Comparison of ENCODE assay signal across 21 mouse cellular contexts in the genomic region with DNA sequence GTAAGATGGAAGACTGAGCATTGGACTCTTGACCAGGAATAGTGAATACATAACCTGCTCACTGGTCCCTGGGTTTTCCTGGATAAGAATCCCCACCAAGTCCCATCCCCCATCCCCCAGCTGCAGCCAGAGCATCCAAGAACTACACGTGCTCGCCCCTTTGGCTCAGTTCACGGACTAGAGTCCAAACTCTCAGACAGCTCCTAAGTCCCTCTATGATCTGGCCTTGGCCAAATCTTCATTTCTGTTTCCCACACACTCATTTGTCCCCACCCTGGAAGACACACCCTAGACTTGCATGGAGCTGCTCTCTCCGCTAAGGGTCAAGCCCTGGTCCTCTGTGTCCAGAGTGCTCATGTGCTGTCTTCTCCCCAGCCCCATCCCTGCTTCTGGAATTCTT.
A peak's percentile ranks its signal among the peaks of the same experiment; 100 is the strongest.
DNase-seq lines count a peak whose midpoint lies in the region; ATAC-seq and TF ChIP-seq lines count a peak whose summit lies in the region.
"Had no signal": no experiment of that assay in that cellular context is flagged by ENCODE, and none has a peak within 500 bp of the region (broad histone marks: within the 10 kb centered on the region; RNA-seq: fewer than 3 reads in every experiment).

No protein-coding gene starts in this region.

- H3K27me3 ChIP-seq in hindbrain, embryonic 16.5 days (replicated peaks; ENCODE audit: control insufficient read depth, insufficient read depth, low read length) = no peaks in the 10 kb centered on the region
- H3K27me3 ChIP-seq: embryonic facial prominence, embryonic 12.5 days; liver, embryonic 15.5 days; lung, embryonic 15.5 days; neural tube, embryonic 15.5 days had no signal

- TF ChIP-seq CTCF in gastrocnemius, adult 2 months (IDR thresholded peaks at IDR 0.05) = no peak

- H3K27ac ChIP-seq in gastrocnemius, adult 2 months = peak overlapping the region; percentile 80
- H3K27ac ChIP-seq in hindbrain, embryonic 16.5 days (ENCODE audit: low read depth, low read length) = no peak overlapping the region
- H3K27ac ChIP-seq: embryonic facial prominence, embryonic 12.5 days; left cerebral cortex, adult 2 months; limb, embryonic 10.5 days; liver, embryonic 15.5 days; lung, embryonic 15.5 days; neural tube, embryonic 15.5 days; stomach, postnatal 0 days had no signal

- 92% methylated on average over 4 of the region's 4 CpGs for WGBS in hindbrain, embryonic 16.5 days

- no peaks in the 10 kb centered on the region for H3K9me3 ChIP-seq in hindbrain, embryonic 16.5 days (ENCODE audit: control insufficient read depth, low read length)
- H3K9me3 ChIP-seq: embryonic facial prominence, embryonic 12.5 days; limb, embryonic 10.5 days; liver, embryonic 15.5 days; lung, embryonic 15.5 days; neural tube, embryonic 15.5 days had no signal

- no peak for ATAC-seq in hindbrain, embryonic 16.5 days
- ATAC-seq: forebrain, postnatal 0 days had no signal

- H3K9ac ChIP-seq in hindbrain, embryonic 16.5 days (ENCODE audit: low read depth, low read length) = no peak overlapping the region
- H3K9ac ChIP-seq: embryonic facial prominence, embryonic 12.5 days; forebrain, postnatal 0 days; liver, embryonic 15.5 days; lung, embryonic 15.5 days; neural tube, embryonic 15.5 days had no signal

- H3K4me1 ChIP-seq in hindbrain, embryonic 16.5 days (ENCODE audit: control insufficient read depth, insufficient read depth, low read depth, low read length) = no peaks in the 10 kb centered on the region
- H3K4me1 ChIP-seq: liver, embryonic 15.5 days; neural tube, embryonic 15.5 days had no signal

- no peak overlapping the region for H3K4me2 ChIP-seq in hindbrain, embryonic 16.5 days (ENCODE audit: low read length)
- H3K4me2 ChIP-seq: embryonic facial prominence, embryonic 12.5 days; liver, embryonic 15.5 days; lung, embryonic 15.5 days; neural tube, embryonic 15.5 days had no signal

- peak; percentile 64 for DNase-seq in kidney, adult 11 months
- DNase-seq in kidney, adult 18-20 months = no peak
- peak; percentile 71 for DNase-seq in gastrocnemius, adult 2 months
- peak; percentile 30 for DNase-seq in gastrocnemius, postnatal 10 days
- peak; percentile 50 to 77 for DNase-seq in kidney, postnatal 25 days
- DNase-seq in left cerebral cortex, postnatal 25 days (ENCODE audit: low spot score in 2 of 2) = no peak
- DNase-seq: adrenal gland, adult 2 months; cerebellum, adult 11-12 months; cerebellum, postnatal 25 days; forebrain, postnatal 0 days; liver; lung, postnatal 4 days; thymus, adult 2 months had no signal

- intact Hi-C loops in gastrocnemius, adult 2 months (cut with DNase I) = no loop called here
- intact Hi-C loops in left cerebral cortex, postnatal 25 days (cut with DNase I) = no loop called here

- no peak overlapping the region for H3K4me3 ChIP-seq in gastrocnemius, adult 2 months
- H3K4me3 ChIP-seq in hindbrain, embryonic 16.5 days (ENCODE audit: low read length) = no peak overlapping the region
- H3K4me3 ChIP-seq: embryonic facial prominence, embryonic 12.5 days; left cerebral cortex, adult 2 months; limb, embryonic 10.5 days; liver, embryonic 15.5 days; lung, embryonic 15.5 days; neural tube, embryonic 15.5 days had no signal

- H3K36me3 ChIP-seq in hindbrain, embryonic 16.5 days (ENCODE audit: control insufficient read depth, insufficient read depth, low read length) = no peaks in the 10 kb centered on the region
- H3K36me3 ChIP-seq: embryonic facial prominence, embryonic 12.5 days; limb, embryonic 10.5 days; liver, embryonic 15.5 days; lung, embryonic 15.5 days; neural tube, embryonic 15.5 days had no signal

Comparison
In these comparisons a context has a peak if more than half of its experiments do, and no peak if none do; other contexts are left out.
1. DNase-seq: peak in kidney, adult 11 months (single experiment), gastrocnemius, adult 2 months (single experiment), gastrocnemius, postnatal 10 days (single experiment) and kidney, postnatal 25 days (2 of 2); none in kidney, adult 18-20 months (single experiment) and left cerebral cortex, postnatal 25 days (0 of 2).